Mouse (Mus musculus) adrenal gland, adult (tissue): ENCODE results near the gene Mov10l1.

ENCODE experiments used
- DNase-seq, 2 experiments: peaks; one replicate each; pipeline ENCODE4 v3.0.0; 2022 to 2023; ENCODE audit warnings: low spot score in 1 of 2; ENCODE audit not compliant: inconsistent age in 2 of 2

Gene Mov10l1

GRCm38 (mm10) chr15:88982534-88983079 lies at the start of gene Mov10l1:
TSS of gene Mov10l1 (plus strand) at chr15:88982909.
- no peak for DNase-seq

GRCm38 (mm10) chr15:88934141-88934540 lies 48.6 kb upstream of the Mov10l1 start:
- DNase-seq, result peak in 1 of 2 experiments; percentile 58

GRCm38 (mm10) chr15:88936619-88937290 lies 46.0 kb upstream of the Mov10l1 start:
- DNase-seq, result no peak

GRCm38 (mm10) chr15:88937291-88937650 lies 45.4 kb upstream of the Mov10l1 start:
- no peak for DNase-seq

GRCm38 (mm10) chr15:88942783-88943182 lies 39.9 kb upstream of the Mov10l1 start:
- DNase-seq, result no peak

GRCm38 (mm10) chr15:88943896-88944551 lies 38.7 kb upstream of the Mov10l1 start:
- no peak for DNase-seq

- DNase-seq, result peak; percentile 71 to 87
These were observed 35.9 kb upstream of the Mov10l1 start for GRCm38 (mm10) chr15:88946851-88947250.

GRCm38 (mm10) chr15:88951246-88951645 lies 31.5 kb upstream of the Mov10l1 start:
- peak; percentile 26 to 72 for DNase-seq

GRCm38 (mm10) chr15:88954368-88955072 lies 28.2 kb upstream of the Mov10l1 start, which contains the start of gene Ttll8:
TSS of gene Ttll8 (minus strand) at chr15:88954418.
- DNase-seq, result peak; percentile 23 to 65

- DNase-seq, result no peak
These were observed 27.4 kb upstream of the Mov10l1 start for GRCm38 (mm10) chr15:88955342-88955741.

- no peak for DNase-seq
These were observed 25.2 kb upstream of the Mov10l1 start for GRCm38 (mm10) chr15:88957522-88957921.

- DNase-seq, result no peak
These were observed 18.6 kb upstream of the Mov10l1 start for GRCm38 (mm10) chr15:88964070-88964578.

- no peak for DNase-seq
These were observed 10.4 kb upstream of the Mov10l1 start for GRCm38 (mm10) chr15:88972300-88972699.

- no peak for DNase-seq
These were observed 4.2 kb upstream of the Mov10l1 start, which contains the start of gene Mlc1 for GRCm38 (mm10) chr15:88978281-88979137. TSS of gene Mlc1 (minus strand) at chr15:88979007.

GRCm38 (mm10) chr15:88979138-88979446 lies 3.6 kb upstream of the Mov10l1 start:
- no peak for DNase-seq

GRCm38 (mm10) chr15:88989236-88989635 lies 6.5 kb downstream of the Mov10l1 start:
- DNase-seq, result no peak

GRCm38 (mm10) chr15:88998636-88999035 lies 15.9 kb downstream of the Mov10l1 start:
- DNase-seq, result no peak

- DNase-seq, result peak; percentile 12 to 49
These were observed 16.4 kb downstream of the Mov10l1 start for GRCm38 (mm10) chr15:88999124-88999523.

GRCm38 (mm10) chr15:89000367-89000766 lies 17.7 kb downstream of the Mov10l1 start:
- DNase-seq, result no peak

GRCm38 (mm10) chr15:89001245-89001644 lies 18.5 kb downstream of the Mov10l1 start:
- DNase-seq, result no peak

- DNase-seq, result no peak
These were observed 24.3 kb downstream of the Mov10l1 start for GRCm38 (mm10) chr15:89007002-89007401.
